Mouse (Mus musculus) thymus, postnatal 14 days (tissue): ENCODE measurements around the gene Lrfn3.

ENCODE experiments used
- DNase-seq: peaks from one replicate; pipeline ENCODE4 v3.0.0; 2021

The Lrfn3 gene

GRCm38 (mm10) chr7:30339432-30340109, 23.0 kb downstream of the Lrfn3 start:
- no peak for DNase-seq

GRCm38 (mm10) chr7:30336384-30336783, 26.2 kb downstream of the Lrfn3 start:
- DNase-seq, result peak; percentile 77

- DNase-seq, result no peak
Observed at GRCm38 (mm10) chr7:30335688-30336087, 26.9 kb downstream of the Lrfn3 start.

GRCm38 (mm10) chr7:30334563-30334962, 28.0 kb downstream of the Lrfn3 start:
- DNase-seq, result no peak

GRCm38 (mm10) chr7:30333436-30333835, 29.1 kb downstream of the Lrfn3 start:
- DNase-seq, result peak; percentile 55

- DNase-seq, result no peak
Observed at GRCm38 (mm10) chr7:30332622-30333259, 29.8 kb downstream of the Lrfn3 start.

- DNase-seq, result peak; percentile 84
Observed at GRCm38 (mm10) chr7:30331887-30332286, 30.7 kb downstream of the Lrfn3 start.

- no peak for DNase-seq
Observed at GRCm38 (mm10) chr7:30328379-30328778, 34.2 kb downstream of the Lrfn3 start.

- DNase-seq, result no peak
Observed at GRCm38 (mm10) chr7:30327140-30327539, 35.4 kb downstream of the Lrfn3 start.

GRCm38 (mm10) chr7:30326427-30326826, 36.1 kb downstream of the Lrfn3 start:
- DNase-seq, result no peak

GRCm38 (mm10) chr7:30325364-30325763, 37.2 kb downstream of the Lrfn3 start:
- DNase-seq, result peak; percentile 76

- no peak for DNase-seq
Observed at GRCm38 (mm10) chr7:30324300-30324944, 38.1 kb downstream of the Lrfn3 start.

GRCm38 (mm10) chr7:30323795-30324194, 38.8 kb downstream of the Lrfn3 start, which contains the start of gene Sdhaf1:
Gene Sdhaf1 (minus strand): TSS chr7:30323895.
- no peak for DNase-seq

GRCm38 (mm10) chr7:30322865-30323264, 39.7 kb downstream of the Lrfn3 start:
- DNase-seq, result no peak

- peak; percentile 96 for DNase-seq
Observed at GRCm38 (mm10) chr7:30322285-30322667, 40.3 kb downstream of the Lrfn3 start.

- DNase-seq, result peak; percentile 82
Observed at GRCm38 (mm10) chr7:30321539-30322284, 40.9 kb downstream of the Lrfn3 start, which contains the start of gene E130208F15Rik. Gene E130208F15Rik (plus strand): TSS chr7:30321740.

GRCm38 (mm10) chr7:30320946-30321345, 41.6 kb downstream of the Lrfn3 start:
- DNase-seq, result no peak

- DNase-seq, result no peak
Observed at GRCm38 (mm10) chr7:30318142-30318541, 44.4 kb downstream of the Lrfn3 start.

GRCm38 (mm10) chr7:30315559-30316529, 46.7 kb downstream of the Lrfn3 start:
- no peak for DNase-seq

GRCm38 (mm10) chr7:30314721-30315155, 47.8 kb downstream of the Lrfn3 start, which contains the start of gene Syne4:
Gene Syne4 (plus strand): TSS chr7:30314807.
- no peak for DNase-seq

GRCm38 (mm10) chr7:30313666-30314320, 48.8 kb downstream of the Lrfn3 start:
- no peak for DNase-seq
